Mouse (Mus musculus) midbrain, embryonic 13.5 days (tissue): ENCODE data around the gene Sf3b4. TPM values are rescaled to one million over a fixed set of nuclear protein-coding genes. Genes with fewer than 3 reads are reported as not detected.
"Not testable (repeated sequence)": the region's sequence is repeated elsewhere in the genome, so short reads cannot be mapped to it uniquely, and the experiment has no call there.

Source experiments
- ATAC-seq: fragments of 200-750 bp; cut with Nextera tagmentation; 2 replicates; pipeline ENCODE4 v1.8.0; 2017; ENCODE audit warnings: mild to moderate bottlenecking, moderate TSS enrichment, moderate library complexity
- H3K27ac ChIP-seq: fragments of 300-500 bp; sonication (generic); 2 replicates; pipeline ENCODE4 v1.5.1; 2015; ENCODE audit warnings: inconsistent platforms, mild to moderate bottlenecking, moderate library complexity
- H3K27me3 ChIP-seq: fragments of 300-500 bp; sonication (generic); 2 replicates; pipeline ENCODE4 v1.6.1; 2015; ENCODE audit warnings: mild to moderate bottlenecking, inconsistent platforms
- H3K36me3 ChIP-seq: fragments of 300-500 bp; sonication (generic); 2 replicates; pipeline ENCODE4 v1.6.1; 2015; ENCODE audit warnings: mild to moderate bottlenecking, inconsistent platforms
- H3K4me1 ChIP-seq: fragments of 300-500 bp; sonication (generic); replicated peaks from 2 replicates; pipeline ENCODE4 v1.6.1; 2015; ENCODE audit warnings: inconsistent platforms
- H3K4me2 ChIP-seq: fragments of 300-500 bp; sonication (generic); replicated peaks from 2 replicates; pipeline ENCODE4 v1.6.1; 2015; ENCODE audit warnings: moderate library complexity, mild to moderate bottlenecking, inconsistent platforms
- H3K4me3 ChIP-seq: fragments of 300-500 bp; sonication (generic); replicated peaks from 2 replicates; pipeline ENCODE4 v1.5.1; 2015; ENCODE audit warnings: mild to moderate bottlenecking, inconsistent platforms
- H3K9ac ChIP-seq: fragments of 300-500 bp; sonication (generic); replicated peaks from 2 replicates; pipeline ENCODE4 v1.6.1; 2015; ENCODE audit warnings: mild to moderate bottlenecking, inconsistent platforms
- H3K9me3 ChIP-seq: fragments of 300-500 bp; sonication (generic); 2 replicates; pipeline ENCODE4 v1.6.1; 2016; ENCODE audit warnings: mild to moderate bottlenecking, inconsistent platforms
- WGBS: fragments of 180-500 bp; shearing (Covaris S2); methylation state at CpG from one replicate; pipeline ENCODE4 v1.1.7; 2015; 5-methylcytosine and 5-hydroxymethylcytosine counted together
- polyA plus RNA-seq: library from polyadenylated mRNA; unstranded; fragments of >200 nt; fragmentation: Nextera tagmentation; extraction: Ambion mirVana; gene quantifications from 2 replicates; pipeline ENCODE4 v1.2.1, GENCODE M21; 2015

The Sf3b4 gene
- polyA plus RNA-seq, 1 experiment from 2014 or later, result 154 TPM

- H3K27me3 ChIP-seq, result no peaks in the 10 kb centered on the region
- peak overlapping the region; percentile 93 for H3K4me2 ChIP-seq
- peak overlapping the region; percentile 71 for H3K4me3 ChIP-seq
- H3K27ac ChIP-seq, result no peak overlapping the region
- WGBS, result 3% methylated on average over 6 of the region's 6 CpGs
- peaks cover 26% of the 10 kb centered on the region for H3K36me3 ChIP-seq
- H3K9ac ChIP-seq, result no peak overlapping the region; the same call in 1 of the 2 replicates
- peaks cover 17% of the 10 kb centered on the region for H3K4me1 ChIP-seq
- peak; percentile 12; the same call in 1 of the 2 replicates for ATAC-seq
- H3K9me3 ChIP-seq, result no peaks in the 10 kb centered on the region; the same call in 1 of the 2 replicates
These were observed 26.0 kb downstream of the Sf3b4 start for GRCm38 (mm10) chr3:96198181-96198580.

GRCm38 (mm10) chr3:96198601-96199251 is 26.6 kb downstream of the Sf3b4 start:
- peaks cover 20% of the 10 kb centered on the region for H3K36me3 ChIP-seq
- ATAC-seq, H3K9me3 ChIP-seq, H3K27me3 ChIP-seq, H3K27ac ChIP-seq, H3K4me3 ChIP-seq, H3K9ac ChIP-seq: not testable (repeated sequence)
- peak overlapping the region; percentile 93 for H3K4me2 ChIP-seq
- 28% methylated on average over 8 of the region's 8 CpGs for WGBS
- H3K4me1 ChIP-seq, result peaks cover 17% of the 10 kb centered on the region

- WGBS, result 69% methylated on average over 2 of the region's 2 CpGs
- no peak overlapping the region for H3K4me2 ChIP-seq
- no peaks in the 10 kb centered on the region; the same call in 1 of the 2 replicates for H3K9me3 ChIP-seq
- H3K36me3 ChIP-seq, result peaks cover 10% of the 10 kb centered on the region
- peaks cover 17% of the 10 kb centered on the region for H3K4me1 ChIP-seq
- no peaks in the 10 kb centered on the region for H3K27me3 ChIP-seq
- no peak overlapping the region for H3K9ac ChIP-seq
- no peak overlapping the region for H3K27ac ChIP-seq
- H3K4me3 ChIP-seq, result no peak overlapping the region
- no peak for ATAC-seq
These were observed 27.6 kb downstream of the Sf3b4 start for GRCm38 (mm10) chr3:96199731-96200130.

GRCm38 (mm10) chr3:96207819-96208218 is 35.7 kb downstream of the Sf3b4 start:
- H3K9ac ChIP-seq, result no peak overlapping the region
- ATAC-seq, result no peak
- H3K4me2 ChIP-seq, result no peak overlapping the region
- no peak overlapping the region for H3K27ac ChIP-seq
- no peak overlapping the region for H3K4me3 ChIP-seq
- no peaks in the 10 kb centered on the region for H3K9me3 ChIP-seq
- H3K27me3 ChIP-seq, result no peaks in the 10 kb centered on the region
- H3K36me3 ChIP-seq, result no peaks in the 10 kb centered on the region
- 0 out of 2 replicates have a peak, but pooled peaks cover 4% of the 10 kb centered on the region for H3K4me1 ChIP-seq
- 85% methylated on average over 3 of the region's 3 CpGs for WGBS

- no peaks in the 10 kb centered on the region for H3K36me3 ChIP-seq
- no peak for ATAC-seq
- 25% methylated on average over 15 of the region's 15 CpGs for WGBS
- 0 out of 2 replicates have a peak, but pooled peaks cover 4% of the 10 kb centered on the region for H3K4me1 ChIP-seq
- H3K27ac ChIP-seq, result no peak overlapping the region
- no peaks in the 10 kb centered on the region for H3K27me3 ChIP-seq
- no peak overlapping the region for H3K9ac ChIP-seq
- H3K4me3 ChIP-seq, result no peak overlapping the region
- H3K4me2 ChIP-seq, result no peak overlapping the region
- H3K9me3 ChIP-seq, result no peaks in the 10 kb centered on the region
These were observed 37.1 kb downstream of the Sf3b4 start for GRCm38 (mm10) chr3:96209242-96209641.

- 0% methylated on average over 12 of the region's 12 CpGs for WGBS
- no peaks in the 10 kb centered on the region for H3K9me3 ChIP-seq
- H3K4me3 ChIP-seq, result peak overlapping the region; percentile 67
- peaks cover 9% of the 10 kb centered on the region; the same call in 1 of the 2 replicates for H3K27me3 ChIP-seq
- peak overlapping the region; percentile 86 for H3K4me2 ChIP-seq
- peak overlapping the region; percentile 70 for H3K9ac ChIP-seq
- H3K36me3 ChIP-seq, result no peaks in the 10 kb centered on the region
- peaks cover 37% of the 10 kb centered on the region for H3K4me1 ChIP-seq
- peak overlapping the region; percentile 96 for H3K27ac ChIP-seq
- ATAC-seq, result peak; percentile 32
These were observed 47.1 kb downstream of the Sf3b4 start for GRCm38 (mm10) chr3:96219191-96219641.

- peak within 1 kb of the TSS; percentile 96 for H3K27ac ChIP-seq
- peaks cover 39% of the 10 kb centered on the region for H3K4me1 ChIP-seq
- H3K36me3 ChIP-seq, result no peaks in the 10 kb centered on the region
- H3K4me2 ChIP-seq, result peak within 1 kb of the TSS; percentile 86
- H3K9ac ChIP-seq, result peak within 1 kb of the TSS; percentile 82
- peaks cover 9% of the 10 kb centered on the region; the same call in 1 of the 2 replicates for H3K27me3 ChIP-seq
- ATAC-seq, result peak; percentile 94
- WGBS, result under 1% methylated on average over 37 of the region's 37 CpGs
- no peaks in the 10 kb centered on the region for H3K9me3 ChIP-seq
- H3K4me3 ChIP-seq, result peak within 1 kb of the TSS; percentile 67
These were observed 47.6 kb downstream of the Sf3b4 start, which contains the start of the genes Bola1 and Hist2h2ab for GRCm38 (mm10) chr3:96219661-96220130. Gene Bola1 (minus strand): TSS chr3:96219709. Gene Hist2h2ab (plus strand): TSS chr3:96219865.

- H3K9ac ChIP-seq, result peak overlapping the region; percentile 82
- H3K27me3 ChIP-seq, H3K36me3 ChIP-seq, H3K9me3 ChIP-seq: not testable (repeated sequence)
- H3K4me1 ChIP-seq, result peaks cover 43% of the 10 kb centered on the region
- peak; percentile 18; the same call in 1 of the 2 replicates for ATAC-seq
- H3K27ac ChIP-seq, result peak overlapping the region; percentile 96
- H3K4me2 ChIP-seq, result peak overlapping the region; percentile 86
- peak overlapping the region; percentile 67 for H3K4me3 ChIP-seq
- under 1% methylated on average over 34 of the region's 47 CpGs for WGBS
These were observed 48.1 kb downstream of the Sf3b4 start for GRCm38 (mm10) chr3:96220131-96220764.

GRCm38 (mm10) chr3:96220765-96221639 is 48.9 kb downstream of the Sf3b4 start, which contains the start of the genes Hist2h2ac and Hist2h2be:
Gene Hist2h2ac (minus strand): TSS chr3:96220880.
Gene Hist2h2be (plus strand): TSS chr3:96221119.
- Histone ChIP-seq H3K4me1 (peaks cover 48% of the 10 kb centered on the region), H3K4me2 (peak within 1 kb of the TSS; percentile 86), H3K4me3 (peak within 1 kb of the TSS; percentile 67), H3K36me3 (no peaks in the 10 kb centered on the region), H3K9me3 (no peaks in the 10 kb centered on the region), H3K27me3 (0 out of 2 replicates have a peak, but pooled peaks cover 4% of the 10 kb centered on the region), H3K9ac (peak within 1 kb of the TSS; percentile 82), H3K27ac (peak within 1 kb of the TSS; percentile 96)
- under 1% methylated on average over 43 of the region's 43 CpGs for WGBS
- peak; percentile 73 for ATAC-seq

- WGBS, result 13% methylated on average over 9 of the region's 9 CpGs
These were observed 49.5 kb downstream of the Sf3b4 start for GRCm38 (mm10) chr3:96221640-96222038.

GRCm38 (mm10) chr3:96222774-96223173 is 50.6 kb downstream of the Sf3b4 start:
- Histone ChIP-seq H3K4me1 (peaks cover 50% of the 10 kb centered on the region), H3K4me3 (no peak overlapping the region), H3K27ac (no peak overlapping the region), H3K27me3 (no peaks in the 10 kb centered on the region), H3K9me3 (no peaks in the 10 kb centered on the region), H3K9ac (no peak overlapping the region), H3K4me2 (peak overlapping the region; percentile 13), H3K36me3 (no peaks in the 10 kb centered on the region)
- WGBS, result 86% methylated on average over 4 of the region's 4 CpGs
- no peak for ATAC-seq

More at GRCm38 (mm10) chr3:96221640-96222038, 49.5 kb downstream of the Sf3b4 start:
- H3K9ac ChIP-seq, result peak overlapping the region; percentile 82
- peak overlapping the region; percentile 67 for H3K4me3 ChIP-seq
- peaks cover 50% of the 10 kb centered on the region for H3K4me1 ChIP-seq
- H3K36me3 ChIP-seq, result no peaks in the 10 kb centered on the region
- no peaks in the 10 kb centered on the region for H3K9me3 ChIP-seq
- peak overlapping the region; percentile 86 for H3K4me2 ChIP-seq
- H3K27ac ChIP-seq, result peak overlapping the region; percentile 96
- ATAC-seq, result no peak
- 0 out of 2 replicates have a peak, but pooled peaks cover 4% of the 10 kb centered on the region for H3K27me3 ChIP-seq
